Mouse (Mus musculus): Measurements from ENCODE around the gene Ctsc.

GRCm38 (mm10) chr7:88318904-88319303, 41.0 kb downstream of the Ctsc start:
- TF ChIP-seq GATA1 (IDR thresholded peaks at IDR 0.05; ENCODE audit: borderline replicate concordance, low read length) (no peak), FLI1 (IDR thresholded peaks at IDR 0.05; ENCODE audit: low read length) (no peak)

Data from megakaryocyte, embryonic 14.5 days (primary cell).